Mouse (Mus musculus) activated CD4-positive, CD25-positive, alpha-beta regulatory T cell, adult 4 months (primary cell): ENCODE measurements around the gene B4gat1. TPM values are rescaled to one million over a fixed set of nuclear protein-coding genes. Genes with fewer than 3 reads are reported as not detected.
"Not testable (repeated sequence)": the region's sequence is repeated elsewhere in the genome, so short reads cannot be mapped to it uniquely, and the experiment has no call there.

Experiments used
- ATAC-seq: one replicate; pipeline ENCODE4 v1.8.0; 2017
- polyA plus RNA-seq, 2 experiments: library from polyadenylated mRNA; unstranded; fragments of 100-300 nt; shearing (Covaris generic); gene quantifications; one replicate each; pipeline ENCODE4 v1.2.1; 2017

B4gat1 gene
- 10 to 100 TPM; 10.5 to 13.4 TPM for polyA plus RNA-seq

DNA sequence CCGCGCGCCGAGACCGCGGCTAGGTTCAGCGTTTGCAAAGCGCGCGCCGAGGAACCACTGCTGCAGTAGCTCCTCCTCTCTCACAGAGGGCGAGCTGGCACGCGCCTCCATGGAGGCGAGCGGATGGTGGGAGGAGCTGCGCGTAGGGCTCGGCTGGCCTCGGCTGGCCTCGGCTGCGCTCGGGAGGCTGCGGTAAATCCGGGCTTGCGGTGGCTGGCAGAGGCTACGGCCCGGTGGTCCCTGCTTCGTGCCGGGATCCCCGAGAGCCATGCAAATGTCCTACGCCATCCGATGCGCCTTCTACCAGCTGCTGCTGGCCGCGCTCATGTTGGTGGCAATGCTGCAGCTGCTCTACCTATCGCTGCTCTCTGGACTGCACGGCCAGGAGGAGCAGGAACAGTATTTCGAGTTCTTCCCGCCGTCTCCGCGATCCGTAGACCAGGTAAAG, at the start of gene B4gat1, which contains the start of gene AC124502.3:
B4gat1 (plus strand) TSS at position 118 of the 448 bp plus-strand sequence.
AC124502.3 (plus strand) TSS at position 183 of the 448 bp plus-strand sequence.
- ATAC-seq: peak; percentile 89

DNA sequence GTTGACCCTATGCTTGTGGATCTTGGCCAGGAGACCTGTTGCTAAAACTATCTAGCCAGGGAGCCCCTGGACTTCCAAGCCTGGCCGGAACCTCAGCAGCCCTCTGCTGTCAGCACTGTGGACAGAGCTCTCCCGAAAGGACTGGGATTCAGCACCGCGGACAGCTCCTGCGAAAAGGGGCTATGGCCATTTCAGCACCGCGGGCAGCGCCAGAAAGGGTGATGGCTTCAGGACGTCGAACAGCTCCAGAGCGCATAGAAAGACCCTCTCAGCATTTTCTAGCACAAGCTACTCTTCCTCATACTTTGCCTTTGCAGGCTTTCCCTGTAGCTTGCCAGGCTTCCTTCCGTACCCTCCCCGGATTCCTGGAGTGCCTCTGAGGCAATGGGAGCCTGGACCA, 49.6 kb upstream of the B4gat1 start:
- no peak for ATAC-seq

DNA sequence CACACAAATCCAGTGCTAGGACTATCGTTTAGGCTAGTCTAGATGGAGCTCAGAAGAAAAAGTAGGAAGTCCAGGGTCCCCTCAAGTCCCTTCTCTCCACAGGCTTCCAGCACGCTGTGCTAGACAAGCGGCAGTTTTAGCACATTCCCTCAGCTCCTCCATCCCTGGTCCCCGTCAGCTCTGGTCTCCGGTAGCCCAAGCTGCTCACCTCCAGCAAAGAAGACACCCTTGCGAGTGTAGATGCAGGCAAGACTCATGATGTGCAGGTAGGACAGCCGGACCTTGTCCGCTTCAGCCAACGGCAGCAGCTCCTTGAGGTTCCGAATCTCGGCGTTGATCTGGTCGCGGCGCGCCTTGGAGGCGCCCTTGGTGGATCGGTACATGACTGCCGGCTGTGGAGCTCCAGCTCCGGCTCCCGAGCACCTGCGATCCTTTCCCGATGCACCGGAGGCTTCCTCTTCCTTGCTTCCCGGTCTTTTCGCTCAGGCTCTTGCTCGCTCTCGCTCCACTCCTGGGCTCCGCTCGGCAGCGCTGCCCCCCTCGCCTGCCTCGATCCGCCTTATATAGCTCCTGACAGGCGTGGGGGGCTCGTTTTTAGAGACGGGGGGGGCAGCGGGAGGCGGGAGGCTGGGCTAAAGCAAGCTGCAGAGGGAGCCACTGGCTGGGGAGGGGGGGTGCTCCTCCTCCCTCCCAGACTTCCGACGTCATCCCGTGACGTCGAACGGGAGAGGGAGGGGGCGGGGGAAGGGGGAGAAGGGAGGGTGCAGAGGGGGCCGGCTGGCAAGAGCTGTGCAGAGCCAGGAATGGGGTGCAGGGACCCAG, 49.0 kb upstream of the B4gat1 start:
- no peak for ATAC-seq

DNA sequence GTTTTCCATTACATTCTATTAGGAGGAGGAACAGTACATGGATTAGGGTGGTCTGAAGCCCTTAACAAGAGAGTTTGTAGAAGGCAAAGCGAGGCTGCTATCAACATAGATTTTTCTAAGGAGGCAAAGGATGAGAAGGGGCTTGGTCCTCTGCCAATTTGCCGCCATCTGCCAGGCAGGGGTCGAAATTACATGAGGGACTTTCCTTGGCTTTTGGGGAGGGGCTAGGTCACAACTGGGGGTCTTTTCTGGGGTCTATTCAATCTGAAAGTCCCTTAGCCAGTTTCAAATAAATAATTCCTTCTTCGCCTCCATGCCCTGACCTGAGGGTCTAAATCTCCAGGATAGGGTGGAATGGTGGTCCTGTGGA, 48.4 kb upstream of the B4gat1 start, which contains the start of gene Npas4:
Npas4 (minus strand) TSS at position 61 of the 370 bp plus-strand sequence.
- ATAC-seq: no peak

DNA sequence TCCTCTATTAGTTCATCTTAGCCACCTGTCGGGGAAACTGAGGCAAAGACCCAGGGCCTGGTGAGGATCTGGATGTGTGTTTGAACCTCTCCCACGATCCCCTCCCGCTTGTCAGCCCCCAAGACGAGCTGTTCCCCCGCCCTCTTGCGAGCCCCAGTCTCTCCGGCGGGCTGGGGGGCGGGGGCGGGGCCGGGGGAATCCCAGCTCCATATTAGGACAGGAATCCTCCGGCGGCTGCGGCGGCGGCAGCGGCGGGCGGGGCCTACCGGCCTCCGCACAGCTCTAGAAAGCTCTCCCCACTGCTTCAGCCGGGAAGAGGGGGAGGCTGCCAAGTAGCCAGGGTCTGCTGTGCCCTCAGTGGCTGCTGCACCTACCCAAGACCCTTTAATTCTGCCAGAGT, 47.9 kb upstream of the B4gat1 start:
- no peak for ATAC-seq

DNA sequence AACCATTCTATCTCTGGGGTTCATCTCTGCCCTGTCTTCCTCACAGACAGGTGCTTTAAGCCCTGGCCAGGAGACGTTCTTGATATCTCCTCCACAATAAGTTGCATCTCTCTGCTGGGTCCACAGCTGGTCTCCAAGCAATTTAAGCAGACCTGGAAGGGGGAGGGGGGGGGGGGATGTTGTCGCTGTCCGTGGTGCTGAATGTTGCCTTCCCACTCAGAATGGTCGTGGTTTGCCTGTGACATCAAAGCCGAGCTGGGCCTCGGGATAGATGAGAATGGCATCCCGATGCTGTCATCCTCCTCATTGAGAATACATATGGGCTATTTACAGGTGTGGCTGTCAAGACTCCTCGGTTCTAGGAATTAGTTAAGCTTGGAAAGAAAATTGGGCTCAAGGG, 46.3 kb upstream of the B4gat1 start:
- ATAC-seq: no peak

DNA sequence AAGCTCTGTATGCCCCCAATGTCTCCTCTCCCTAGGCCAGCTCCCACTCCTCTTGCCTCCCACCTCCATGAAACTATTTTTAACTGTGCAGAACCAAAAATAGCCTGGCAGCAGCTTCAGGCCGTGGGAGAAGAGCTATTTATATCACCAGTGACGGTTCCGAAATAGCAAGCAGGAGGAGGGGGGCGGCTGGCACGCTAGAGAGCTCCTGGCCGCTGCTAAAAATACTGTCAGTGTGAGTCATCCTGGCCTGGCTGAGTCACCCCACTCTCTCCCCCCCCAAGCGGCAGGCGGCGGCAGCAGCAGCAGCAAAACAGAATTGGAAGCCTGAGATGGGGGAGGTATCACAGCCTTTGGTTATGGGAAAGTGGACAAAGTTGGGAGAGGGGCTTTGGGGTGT, 45.7 kb upstream of the B4gat1 start:
- ATAC-seq: peak; percentile 85

DNA sequence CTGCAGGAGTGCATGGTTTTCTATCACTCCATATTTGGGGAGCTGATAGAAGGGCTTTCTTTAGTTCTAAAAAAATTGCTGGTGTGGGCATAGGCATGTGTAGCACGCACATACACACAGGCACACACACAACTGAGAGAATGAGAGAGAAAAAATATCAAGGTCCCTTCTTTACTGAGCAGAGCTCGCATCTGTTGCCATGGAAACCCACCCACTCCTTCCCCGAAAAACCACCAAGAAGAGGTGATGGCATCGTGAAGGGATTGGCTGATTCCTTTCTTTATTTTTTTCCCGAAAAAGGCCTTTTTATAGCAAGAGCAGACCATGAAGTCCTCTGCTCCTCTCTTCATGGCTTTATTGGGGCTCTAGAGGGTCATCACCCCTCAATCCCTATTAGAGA, 44.6 kb upstream of the B4gat1 start:
- no peak for ATAC-seq

DNA sequence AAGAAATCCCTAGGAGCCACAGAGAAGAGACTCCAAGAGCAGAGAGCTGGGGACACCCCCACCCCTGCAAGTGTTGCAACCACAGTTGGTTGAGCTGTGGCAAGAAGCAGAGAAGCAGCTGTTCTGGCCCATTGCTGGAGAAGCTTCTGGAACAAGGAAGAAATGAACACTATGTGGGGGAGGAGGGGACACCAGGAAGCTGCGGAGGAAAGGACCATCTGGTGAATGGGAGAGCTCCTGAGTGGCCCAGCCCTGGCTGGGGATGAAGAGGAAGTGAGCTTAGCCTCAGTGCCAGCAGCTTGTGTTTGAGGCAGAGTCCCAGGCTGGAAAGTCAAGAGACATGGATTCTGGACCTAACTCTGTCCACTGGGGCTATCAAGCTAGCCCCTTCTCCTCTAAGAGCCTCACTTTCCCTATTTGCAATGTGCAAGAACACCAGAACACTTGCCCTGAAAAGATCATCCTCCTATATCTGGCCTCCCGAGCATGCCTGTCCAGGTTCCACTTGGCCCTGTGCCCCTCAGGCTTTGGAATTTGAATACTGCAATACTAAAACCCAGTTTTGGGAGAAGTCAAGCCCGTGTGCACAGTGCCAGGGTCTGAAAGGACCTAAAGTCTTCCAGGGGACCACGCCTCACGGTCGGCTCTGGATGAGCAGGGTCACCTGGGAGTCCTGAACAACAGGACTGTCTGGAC, 39.0 kb upstream of the B4gat1 start:
- no peak for ATAC-seq

DNA sequence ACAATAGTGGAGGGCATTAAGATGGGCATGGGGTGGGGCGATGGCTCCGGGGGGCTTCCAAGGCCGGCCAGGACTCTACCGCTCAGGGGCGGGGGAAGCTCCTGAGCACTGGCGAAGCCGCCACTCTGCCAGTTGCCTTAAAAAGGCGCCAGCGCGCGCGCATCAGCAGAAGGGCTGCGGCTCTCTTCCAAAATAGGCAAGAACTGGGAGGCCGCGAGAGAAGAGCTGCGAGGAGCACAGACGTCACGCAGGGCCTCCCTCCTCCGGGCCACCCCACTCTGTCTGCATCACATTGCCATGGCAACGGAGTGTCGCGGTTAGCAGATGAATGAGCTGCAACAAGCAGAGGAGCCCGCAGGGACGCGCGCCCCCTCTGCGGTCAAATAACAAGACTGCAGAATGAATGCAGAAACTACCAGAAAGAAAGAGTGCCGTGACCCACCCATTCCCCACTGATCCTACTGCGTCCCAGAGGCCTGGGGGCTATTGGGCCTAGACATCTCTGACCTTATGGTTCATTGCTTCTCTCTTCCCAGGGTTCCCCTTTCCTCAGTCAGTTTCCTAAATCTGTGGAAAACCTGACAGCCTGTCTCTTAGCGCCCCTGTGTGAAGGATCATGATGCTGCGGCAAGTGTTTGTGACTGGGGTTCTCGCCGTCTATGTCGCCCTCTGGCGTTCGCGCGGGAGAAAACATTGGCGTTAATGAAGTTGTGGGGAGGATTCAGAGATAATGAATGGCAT, 36.8 kb upstream of the B4gat1 start:
- peak; percentile 90 for ATAC-seq

DNA sequence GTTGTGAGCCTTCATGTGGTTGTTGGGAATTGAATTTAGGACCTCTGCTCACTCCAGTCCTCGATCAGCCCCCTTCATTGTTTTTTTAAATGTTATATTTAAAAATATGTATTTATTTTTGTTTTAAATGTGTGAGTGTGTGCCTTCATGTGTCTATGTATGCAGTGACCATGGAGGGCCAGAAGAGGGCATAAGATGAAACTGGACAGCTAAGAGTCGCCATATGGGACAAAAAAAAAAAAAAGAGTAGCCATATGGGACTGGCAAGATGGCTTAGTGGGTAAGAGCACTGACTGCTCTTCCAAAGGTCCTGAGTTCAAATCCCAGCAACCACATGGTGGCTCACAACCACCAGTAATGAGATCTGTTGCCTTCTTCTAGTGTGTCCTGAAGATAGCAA, 35.0 kb upstream of the B4gat1 start:
- not testable (repeated sequence) for ATAC-seq

DNA sequence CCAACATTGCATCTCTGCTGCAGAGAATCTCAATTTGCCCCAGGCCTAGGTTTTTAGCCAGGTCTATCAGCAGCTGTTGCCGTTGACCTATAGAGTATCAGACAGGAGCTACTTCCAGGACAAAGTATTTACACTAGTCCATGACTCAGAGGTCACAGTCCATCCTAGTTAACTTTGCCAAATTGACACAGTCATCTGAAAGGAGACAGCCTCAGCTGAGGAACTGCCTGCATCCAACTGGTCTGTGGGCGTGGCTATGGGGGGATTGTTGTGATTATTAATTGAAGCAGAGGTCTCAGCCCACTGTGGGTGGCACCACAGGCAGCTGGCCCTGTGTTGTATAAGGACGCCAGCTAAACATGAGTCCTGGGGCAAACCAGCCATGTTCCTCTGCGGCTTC, 33.7 kb upstream of the B4gat1 start:
- ATAC-seq: no peak

DNA sequence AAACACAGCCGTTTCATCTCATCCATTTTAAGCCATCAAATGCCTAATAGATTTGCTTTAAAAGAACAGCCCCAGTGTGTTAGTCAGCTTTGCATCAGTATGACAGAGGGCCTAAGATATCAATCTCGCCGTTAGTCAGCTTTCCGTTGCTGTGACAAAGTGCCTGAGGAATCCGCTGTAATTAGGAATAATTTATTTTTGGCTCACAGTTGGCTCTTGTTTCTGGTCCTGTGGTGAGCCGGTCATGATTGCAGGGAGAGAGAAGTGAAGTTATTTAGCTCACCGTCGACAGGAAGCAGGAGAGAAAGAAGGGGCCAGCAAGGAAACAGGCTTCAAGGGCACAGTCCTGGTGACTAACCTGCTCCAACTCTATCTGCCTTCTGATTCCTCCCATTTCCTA, 25.5 kb upstream of the B4gat1 start:
- ATAC-seq: no peak

DNA sequence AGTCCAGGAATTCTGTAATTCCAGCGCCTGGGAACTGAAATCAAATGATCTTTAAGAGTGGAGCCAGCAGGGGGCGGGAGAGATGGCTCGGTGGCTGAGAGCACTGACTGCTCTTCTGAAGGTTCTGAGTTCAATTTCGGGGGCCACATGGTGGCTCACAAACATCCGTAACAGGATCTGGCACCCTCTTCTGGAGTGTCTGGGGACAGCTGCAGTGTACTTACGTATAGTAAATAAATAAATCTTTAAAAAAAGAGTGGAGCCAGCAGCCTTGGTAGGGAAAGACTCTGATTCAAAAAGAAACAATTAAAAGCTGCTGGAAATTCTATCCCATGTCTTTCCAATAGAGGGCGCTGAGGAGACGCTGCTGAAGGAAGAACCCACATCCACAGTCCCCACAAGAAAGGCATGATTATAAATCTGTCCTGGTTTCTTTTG, 23.6 kb upstream of the B4gat1 start:
- ATAC-seq: no peak

DNA sequence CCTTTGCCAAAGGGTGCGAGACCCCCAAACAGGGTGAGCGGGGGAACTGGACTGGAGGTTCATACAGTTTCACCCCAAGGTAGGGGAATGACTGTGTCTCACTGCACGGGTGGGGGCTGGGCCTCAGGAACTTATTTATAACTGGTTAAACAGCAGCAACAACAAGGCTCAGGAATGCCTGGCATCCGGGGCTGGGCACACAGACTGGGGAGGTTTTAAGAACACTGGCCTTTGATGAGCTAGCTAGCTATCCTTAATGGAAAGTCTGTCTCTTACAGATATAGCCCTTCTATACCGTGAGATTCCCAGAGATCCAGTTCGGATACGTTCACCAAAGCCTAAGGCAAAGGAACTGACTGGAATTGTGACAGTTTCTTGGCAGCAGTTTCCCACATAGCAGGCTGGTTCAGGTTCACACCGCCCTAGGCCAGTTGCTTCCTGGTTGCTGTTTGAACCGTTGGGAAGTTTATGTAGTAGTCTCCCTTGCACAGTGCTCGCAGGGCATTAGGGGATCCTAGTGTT, 22.3 kb upstream of the B4gat1 start:
- no peak for ATAC-seq

DNA sequence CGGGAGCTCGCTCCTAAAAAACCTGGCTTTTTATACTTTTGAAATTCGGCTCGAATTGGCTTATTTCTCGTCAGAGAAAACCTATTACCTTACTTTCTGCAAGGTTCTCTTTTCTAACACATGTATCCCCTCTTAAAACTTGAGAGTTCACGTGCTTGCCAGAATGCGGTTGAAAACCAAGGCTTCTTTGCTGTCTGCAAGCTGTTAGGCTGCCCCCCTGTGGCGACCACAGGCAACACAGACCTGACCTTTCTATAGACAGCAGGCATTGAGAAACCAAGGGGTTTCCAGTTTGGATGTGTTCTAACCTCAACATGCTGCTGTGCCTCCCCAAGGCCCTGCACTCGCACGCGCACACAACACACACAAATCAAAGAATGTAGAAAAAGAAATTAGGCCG, 21.8 kb upstream of the B4gat1 start:
- ATAC-seq: no peak

DNA sequence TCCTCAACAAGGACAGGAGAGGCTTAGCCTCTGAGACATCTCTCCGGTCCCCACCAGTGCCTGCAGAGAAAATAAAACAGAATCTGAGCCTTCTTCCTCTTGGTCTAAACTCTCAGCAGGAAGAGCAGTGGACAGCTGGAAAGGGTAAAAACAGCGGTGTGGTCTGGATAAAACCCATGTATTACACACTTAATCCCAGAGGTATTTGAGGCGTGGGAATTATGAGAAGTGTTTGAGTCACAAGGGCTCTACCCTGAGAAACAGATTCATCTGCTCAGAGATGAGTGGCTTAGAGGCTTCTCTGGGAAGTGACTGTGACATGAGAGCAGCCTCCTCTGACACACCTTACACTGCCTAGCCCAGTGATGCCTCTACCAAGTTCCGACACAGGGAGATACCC, 21.0 kb upstream of the B4gat1 start:
- no peak for ATAC-seq

DNA sequence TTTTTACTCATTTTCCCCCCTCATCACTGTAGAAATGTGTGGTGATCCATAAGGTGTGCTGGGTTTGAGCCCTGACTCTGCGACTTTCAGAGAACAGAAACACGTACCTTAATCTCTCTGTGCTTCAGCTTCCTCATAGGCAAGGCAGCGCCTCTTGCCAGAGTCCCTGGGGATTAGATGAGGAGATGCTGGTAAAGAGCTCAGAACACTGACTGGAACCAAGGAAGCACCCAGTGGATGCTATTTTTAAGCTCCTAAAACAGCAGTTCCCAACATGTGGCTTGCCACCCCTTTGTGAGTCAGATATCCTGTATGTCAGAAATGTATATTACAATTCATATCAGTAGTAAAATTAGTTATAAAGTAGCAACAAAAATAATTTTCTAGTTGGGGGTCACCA, 20.4 kb upstream of the B4gat1 start:
- ATAC-seq: no peak

DNA sequence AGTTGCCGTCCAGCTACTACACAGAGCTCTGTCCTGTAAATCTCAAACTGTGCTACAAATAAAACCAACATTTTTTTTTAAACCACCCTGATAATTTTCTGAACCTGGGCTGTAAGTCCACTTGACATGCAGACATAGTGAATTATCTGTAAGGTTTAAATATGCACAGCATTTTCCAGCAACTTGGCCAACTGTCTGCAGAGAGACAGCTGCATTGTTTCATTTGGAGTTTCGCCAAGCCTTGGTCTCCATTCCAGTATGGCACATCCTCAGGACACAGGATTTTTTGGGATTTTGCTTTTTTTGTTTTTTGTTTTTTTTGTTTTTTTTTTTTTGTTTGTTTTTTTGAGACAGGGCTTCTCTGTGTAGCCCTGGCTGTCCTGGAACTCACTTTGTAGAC, 17.2 kb upstream of the B4gat1 start:
- ATAC-seq: no peak

DNA sequence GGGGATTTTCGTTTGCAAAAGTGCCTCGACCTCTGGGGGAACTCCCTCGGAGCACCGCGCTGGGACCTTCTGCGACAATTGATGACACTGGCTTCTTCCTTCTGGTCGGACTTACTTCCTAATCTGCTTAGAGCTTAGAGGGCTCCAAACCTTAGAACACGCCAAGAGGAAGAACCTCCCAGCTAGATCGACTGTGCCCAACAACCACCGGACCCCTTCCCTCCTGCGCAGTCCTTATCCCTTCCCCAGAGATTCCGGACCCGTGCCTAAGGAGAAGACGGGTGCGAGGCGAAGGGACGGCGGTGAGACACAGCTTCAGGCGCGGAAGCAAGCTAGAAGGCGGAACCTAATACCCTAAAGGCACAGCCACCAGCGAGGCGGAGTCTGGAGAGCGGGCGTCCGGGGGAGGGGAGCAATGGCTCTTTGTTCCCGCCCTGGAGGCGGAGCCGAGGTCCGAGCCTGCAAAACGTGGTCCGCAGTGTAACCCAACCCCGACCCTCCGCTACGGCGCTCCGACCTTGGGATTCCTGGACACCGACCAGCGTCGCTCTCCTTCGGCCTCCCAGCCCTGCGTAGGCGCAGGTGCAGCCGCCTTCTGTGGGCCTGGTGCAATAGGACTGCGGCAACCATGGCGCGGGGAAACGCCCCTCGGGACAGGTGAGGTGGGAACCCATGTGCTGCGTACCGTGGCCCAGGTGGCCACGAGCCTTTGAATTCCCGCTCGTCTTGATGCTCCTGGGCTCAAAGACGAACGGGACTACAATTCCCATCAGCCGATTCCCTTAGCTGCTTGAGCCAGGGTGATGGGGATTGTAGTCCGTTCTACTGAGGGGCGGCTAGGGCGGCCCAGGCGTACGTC, 14.8 kb upstream of the B4gat1 start, which contains the start of gene Slc29a2:
Slc29a2 (plus strand) TSS at position 240 of the 859 bp plus-strand sequence.
- peak; percentile 90 for ATAC-seq

DNA sequence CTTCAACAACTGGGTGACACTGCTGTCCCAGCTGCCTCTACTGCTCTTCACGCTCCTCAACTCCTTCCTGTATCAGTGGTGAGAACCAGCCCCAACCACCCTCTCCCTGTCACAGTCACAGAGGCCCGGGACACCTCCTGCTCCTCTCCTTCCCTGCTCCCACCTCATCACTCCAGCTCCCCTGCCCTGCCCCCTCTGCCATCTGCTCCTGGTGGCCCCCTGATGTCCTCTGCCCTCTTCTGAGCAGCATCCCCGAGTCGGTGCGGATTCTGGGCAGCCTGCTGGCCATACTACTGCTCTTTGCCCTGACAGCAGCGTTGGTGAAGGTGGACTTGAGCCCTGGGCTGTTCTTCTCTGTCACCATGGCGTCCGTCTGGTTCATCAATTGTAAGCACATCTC, 12.5 kb upstream of the B4gat1 start:
- no peak for ATAC-seq

DNA sequence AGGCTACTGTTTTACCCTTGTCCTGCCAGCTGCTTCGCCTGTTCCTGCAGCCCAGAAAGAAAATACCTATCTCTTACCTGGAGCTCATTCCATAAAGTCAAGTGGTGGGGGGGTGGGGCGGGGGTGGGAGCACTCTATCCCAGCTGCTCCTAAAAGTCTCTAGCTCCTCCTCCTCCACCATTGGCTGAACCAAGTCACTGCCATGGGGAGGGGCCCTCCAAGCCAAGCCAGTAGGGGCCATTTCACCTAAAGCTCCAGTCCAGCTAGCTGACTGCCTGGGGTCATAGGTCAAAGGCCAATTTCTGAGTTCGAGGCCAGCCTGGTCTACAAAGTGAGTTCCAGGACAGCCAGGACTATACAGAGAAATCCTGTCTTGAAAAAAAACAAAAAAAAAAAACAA, 5.9 kb upstream of the B4gat1 start:
- ATAC-seq: no peak
